Mouse (Mus musculus) kidney, adult 2 months (tissue): ENCODE data around the gene Ptpn21.

ENCODE experiments used
- CTCF ChIP-seq: fragments of 200-500 bp; conservative IDR thresholded peaks from 2 replicates; pipeline ENCODE4 v1.5.1; 2011; ENCODE audit warnings: low read depth, mild to moderate bottlenecking, control low read depth, low read length, moderate library complexity, mixed read lengths; ENCODE audit not compliant: insufficient read depth, insufficient read length
- POLR2A ChIP-seq: fragments of 200-500 bp; IDR thresholded peaks from one replicate; pipeline ENCODE4 v1.6.1; 2011; ENCODE audit warnings: low read depth, low read length, control low read depth

DNA sequence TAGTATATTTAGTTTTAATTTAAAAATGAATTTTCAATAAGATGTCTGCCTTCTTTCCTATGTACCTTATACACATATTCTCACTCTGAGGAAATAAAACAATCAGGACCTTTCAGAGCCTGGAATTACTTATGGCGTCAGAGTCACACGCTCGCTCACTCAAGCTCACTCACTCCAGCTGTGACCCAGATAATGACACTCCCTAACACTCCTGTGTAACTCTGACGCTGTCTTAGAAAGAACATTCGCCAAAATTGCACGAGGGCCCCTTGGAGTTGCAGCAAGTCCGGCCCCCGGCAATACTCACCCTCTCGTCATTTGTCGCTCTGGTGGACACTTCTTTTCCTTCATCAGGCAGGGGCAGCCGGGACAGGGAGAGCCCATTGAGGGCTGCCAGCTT lies 54.0 kb downstream of the Ptpn21 start:
- TF ChIP-seq CTCF (no peak), POLR2A (no peak)
